Mouse (Mus musculus) heart, embryonic 15.5 days (tissue): ENCODE data around the gene Serpine1. TPM values are rescaled to one million over a fixed set of nuclear protein-coding genes. Genes with fewer than 3 reads are reported as not detected.
A peak's percentile ranks its signal among the peaks of the same experiment; 100 is the strongest.

Experiments
- ATAC-seq: fragments of 200-750 bp; cut with Nextera tagmentation; replicated peaks from 2 replicates; pipeline ENCODE4 v1.8.0; 2017; ENCODE audit warnings: low read depth, moderate TSS enrichment; ENCODE audit not compliant: insufficient number of reproducible peaks, insufficient read depth, low FRiP score
- H3K27ac ChIP-seq: fragments of 300-500 bp; sonication (generic); 2 replicates; pipeline ENCODE4 v1.5.1; 2015; ENCODE audit warnings: mild to moderate bottlenecking, inconsistent platforms
- H3K27me3 ChIP-seq: fragments of 300-500 bp; sonication (generic); 2 replicates; pipeline ENCODE4 v1.6.1; 2015; ENCODE audit warnings: inconsistent platforms
- H3K36me3 ChIP-seq: fragments of 300-500 bp; sonication (generic); 2 replicates; pipeline ENCODE4 v1.6.1; 2015; ENCODE audit warnings: mild to moderate bottlenecking, inconsistent platforms
- H3K4me1 ChIP-seq: fragments of 300-500 bp; sonication (generic); replicated peaks from 2 replicates; pipeline ENCODE4 v1.6.1; 2015; ENCODE audit warnings: inconsistent platforms
- H3K4me2 ChIP-seq: fragments of 300-500 bp; sonication (generic); 2 replicates; pipeline ENCODE4 v1.6.1; 2015; ENCODE audit warnings: inconsistent platforms, mild to moderate bottlenecking, moderate library complexity
- H3K4me3 ChIP-seq: fragments of 300-500 bp; sonication (generic); 2 replicates; pipeline ENCODE4 v1.5.1; 2015; ENCODE audit warnings: mild to moderate bottlenecking, inconsistent platforms
- H3K9ac ChIP-seq: fragments of 300-500 bp; sonication (generic); 2 replicates; pipeline ENCODE4 v1.6.1; 2015; ENCODE audit warnings: mild to moderate bottlenecking, inconsistent platforms
- H3K9me3 ChIP-seq: fragments of 300-500 bp; sonication (generic); replicated peaks from 2 replicates; pipeline ENCODE4 v1.6.1; 2016; ENCODE audit warnings: inconsistent platforms
- WGBS: fragments of 180-500 bp; shearing (Covaris S2); methylation state at CpG from one replicate; pipeline ENCODE4 v1.1.7; 2015; ENCODE audit warnings: mixed read lengths; 5-methylcytosine and 5-hydroxymethylcytosine counted together
- polyA plus RNA-seq: library from polyadenylated mRNA; unstranded; fragments of >200 nt; fragmentation: Nextera tagmentation; extraction: Ambion mirVana; gene quantifications from 2 replicates; pipeline ENCODE4 v1.2.1, GENCODE M21; 2015

Gene Serpine1
- polyA plus RNA-seq, 1 experiment from 2014 or later = 1.4 TPM

DNA sequence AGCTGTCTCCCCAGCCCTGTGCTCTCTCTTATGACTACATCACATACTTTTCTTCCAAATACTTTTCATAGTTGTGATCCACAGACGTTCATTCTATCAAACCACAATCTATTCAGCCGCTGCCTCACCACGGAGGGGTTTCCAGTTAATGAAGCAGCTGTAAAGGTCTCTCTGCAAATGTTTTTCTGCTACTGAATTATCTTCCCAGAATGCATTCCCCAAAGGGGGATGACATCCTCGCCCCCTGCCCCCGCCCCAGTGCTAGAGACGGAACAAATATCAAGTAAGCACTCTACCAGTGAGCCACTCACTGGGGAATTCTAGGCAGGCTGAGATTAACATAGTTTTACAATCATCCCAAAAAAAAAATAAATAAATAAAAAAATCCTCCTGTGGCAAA is 36.0 kb upstream of the Serpine1 start:
- no peaks in the 10 kb centered on the region for H3K27me3 ChIP-seq
- no peak overlapping the region for H3K4me2 ChIP-seq
- H3K9ac ChIP-seq = no peak overlapping the region
- H3K4me1 ChIP-seq = peaks cover 9% of the 10 kb centered on the region
- H3K27ac ChIP-seq = no peak overlapping the region
- peaks cover 16% of the 10 kb centered on the region for H3K36me3 ChIP-seq
- ATAC-seq = no peak
- no peak overlapping the region for H3K4me3 ChIP-seq
- WGBS = 48% methylated on average over 6 of the region's 6 CpGs
- no peaks in the 10 kb centered on the region for H3K9me3 ChIP-seq

DNA sequence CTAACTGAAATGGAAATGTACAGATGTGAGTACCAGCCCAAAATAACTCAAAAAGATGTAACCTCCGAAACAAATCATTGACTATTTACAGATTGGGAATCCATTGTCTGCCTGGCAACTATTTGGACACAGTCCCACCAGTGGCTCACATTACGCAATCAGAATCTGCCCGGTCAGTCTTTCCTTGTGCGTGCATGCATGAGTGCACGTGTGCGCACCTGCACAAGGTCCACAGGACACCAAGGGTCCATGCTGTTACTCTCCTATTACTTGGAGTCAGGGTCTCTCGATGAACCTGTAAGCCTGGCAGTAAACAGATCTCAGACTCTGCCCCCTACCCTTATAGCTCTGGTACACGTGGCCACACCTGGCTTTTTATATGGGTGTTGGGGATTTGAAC is 35.6 kb upstream of the Serpine1 start:
- no peak for ATAC-seq
- Histone ChIP-seq H3K27ac (no peak overlapping the region), H3K36me3 (peaks cover 11% of the 10 kb centered on the region), H3K4me1 (peaks cover 13% of the 10 kb centered on the region), H3K9ac (no peak overlapping the region), H3K4me3 (no peak overlapping the region), H3K27me3 (no peaks in the 10 kb centered on the region), H3K4me2 (no peak overlapping the region), H3K9me3 (no peaks in the 10 kb centered on the region)
- 79% methylated on average over 8 of the region's 8 CpGs for WGBS

- no peak overlapping the region for H3K4me3 ChIP-seq
- peak overlapping the region; percentile 15; the same call in 1 of the 2 replicates for H3K4me2 ChIP-seq
- no peaks in the 10 kb centered on the region for H3K27me3 ChIP-seq
- H3K27ac ChIP-seq = no peak overlapping the region
- peaks cover 15% of the 10 kb centered on the region for H3K4me1 ChIP-seq
- H3K9me3 ChIP-seq = no peaks in the 10 kb centered on the region
- no peak for ATAC-seq
- no peak overlapping the region for H3K9ac ChIP-seq
- 4% methylated on average over 6 of the region's 6 CpGs for WGBS
- H3K36me3 ChIP-seq = peaks cover 9% of the 10 kb centered on the region; the same call in 1 of the 2 replicates
Measured at GRCm38 (mm10) chr5:137107024-137107423, 35.0 kb upstream of the Serpine1 start.

DNA sequence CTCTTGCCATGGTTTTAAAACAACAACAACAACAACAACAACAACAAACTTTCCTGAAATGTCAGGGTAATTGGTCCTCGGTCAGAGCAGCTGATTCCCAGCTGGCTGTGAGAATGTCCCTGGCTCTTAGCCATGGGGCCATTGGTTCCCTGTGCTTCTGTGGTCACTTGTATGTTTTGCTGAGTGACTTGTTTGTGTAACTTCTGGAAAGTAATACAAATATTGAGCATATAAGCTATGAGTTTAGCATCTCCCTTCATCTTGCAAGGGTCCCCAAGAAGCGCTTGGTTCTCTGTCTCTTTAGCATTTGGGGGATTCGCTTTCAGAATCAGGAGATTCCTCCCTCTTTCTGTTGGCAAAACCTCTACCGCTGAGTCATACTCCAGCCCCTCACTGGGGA is 34.4 kb upstream of the Serpine1 start:
- Histone ChIP-seq H3K4me2 (no peak overlapping the region), H3K4me3 (no peak overlapping the region), H3K4me1 (peaks cover 15% of the 10 kb centered on the region), H3K36me3 (peaks cover 9% of the 10 kb centered on the region; the same call in 1 of the 2 replicates), H3K9me3 (no peaks in the 10 kb centered on the region), H3K27ac (no peak overlapping the region), H3K9ac (no peak overlapping the region), H3K27me3 (no peaks in the 10 kb centered on the region)
- 60% methylated on average over 4 of the region's 4 CpGs for WGBS
- ATAC-seq = no peak

- H3K36me3 ChIP-seq = no peaks in the 10 kb centered on the region
- 91% methylated on average over 2 of the region's 2 CpGs for WGBS
- H3K4me1 ChIP-seq = peaks cover 12% of the 10 kb centered on the region
- H3K9ac ChIP-seq = no peak overlapping the region
- H3K27me3 ChIP-seq = no peaks in the 10 kb centered on the region
- H3K4me3 ChIP-seq = no peak overlapping the region
- ATAC-seq = no peak
- no peaks in the 10 kb centered on the region for H3K9me3 ChIP-seq
- H3K27ac ChIP-seq = no peak overlapping the region
- no peak overlapping the region for H3K4me2 ChIP-seq
Measured at GRCm38 (mm10) chr5:137103969-137104368, 31.9 kb upstream of the Serpine1 start.

DNA sequence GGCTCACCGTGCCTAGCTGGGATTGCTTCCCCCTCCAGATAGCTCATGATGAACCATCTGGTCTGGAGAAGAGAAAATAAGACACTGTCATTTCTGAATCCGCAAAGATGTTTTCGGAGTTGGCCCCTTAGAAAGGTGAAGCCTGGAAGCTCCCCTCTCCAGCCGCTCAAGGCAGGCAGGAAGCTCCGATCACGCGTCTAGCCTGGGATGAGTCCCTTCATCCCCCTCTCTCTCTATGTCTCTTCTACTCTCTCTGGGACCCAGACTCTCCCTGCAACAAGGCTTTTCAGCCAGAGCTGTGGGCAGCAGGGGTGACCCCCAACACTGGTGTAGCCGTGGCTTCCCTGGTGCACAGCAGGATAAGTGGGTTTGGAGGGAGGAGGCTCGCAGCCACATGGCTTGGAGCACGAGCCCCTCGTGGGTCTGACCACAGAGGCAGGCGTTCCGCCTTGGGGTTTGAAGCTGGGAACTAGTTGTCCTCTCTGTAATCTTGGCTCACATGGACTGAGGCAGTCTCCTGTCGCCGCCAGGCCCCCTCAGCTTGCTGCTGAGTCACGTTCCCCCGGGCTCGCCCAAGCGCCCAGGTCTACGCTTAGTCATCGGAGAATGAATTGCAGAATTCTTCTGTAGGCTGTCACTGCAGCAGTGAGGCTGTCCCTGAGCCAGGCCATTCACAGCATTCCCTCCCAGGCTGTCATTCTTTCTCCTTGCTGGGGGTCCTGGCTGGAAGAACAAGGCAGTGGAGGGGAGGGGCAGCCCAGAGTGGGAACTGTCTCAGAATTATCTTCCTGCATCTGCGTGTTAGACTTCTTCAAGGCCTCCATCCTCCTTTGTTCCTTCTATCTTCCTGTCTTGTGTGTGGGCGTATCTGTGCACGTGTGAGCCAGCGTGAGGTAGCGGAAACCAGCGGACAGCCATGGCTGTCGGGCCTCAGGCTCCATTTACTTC is 30.8 kb upstream of the Serpine1 start:
- Histone ChIP-seq H3K4me1 (peaks cover 12% of the 10 kb centered on the region), H3K4me3 (no peak overlapping the region), H3K36me3 (no peaks in the 10 kb centered on the region), H3K27me3 (no peaks in the 10 kb centered on the region), H3K27ac (no peak overlapping the region), H3K4me2 (peak overlapping the region; percentile 28; the same call in 1 of the 2 replicates), H3K9me3 (no peaks in the 10 kb centered on the region), H3K9ac (no peak overlapping the region)
- WGBS = 45% methylated on average over 28 of the region's 28 CpGs
- peak; percentile 65 for ATAC-seq

- no peak overlapping the region for H3K4me3 ChIP-seq
- 69% methylated on average over 10 of the region's 10 CpGs for WGBS
- no peaks in the 10 kb centered on the region for H3K27me3 ChIP-seq
- H3K4me1 ChIP-seq = peaks cover 12% of the 10 kb centered on the region
- H3K27ac ChIP-seq = no peak overlapping the region
- no peaks in the 10 kb centered on the region for H3K9me3 ChIP-seq
- H3K36me3 ChIP-seq = no peaks in the 10 kb centered on the region
- H3K9ac ChIP-seq = no peak overlapping the region
- no peak for ATAC-seq
- no peak overlapping the region for H3K4me2 ChIP-seq
Measured at GRCm38 (mm10) chr5:137102078-137102477, 30.0 kb upstream of the Serpine1 start.

DNA sequence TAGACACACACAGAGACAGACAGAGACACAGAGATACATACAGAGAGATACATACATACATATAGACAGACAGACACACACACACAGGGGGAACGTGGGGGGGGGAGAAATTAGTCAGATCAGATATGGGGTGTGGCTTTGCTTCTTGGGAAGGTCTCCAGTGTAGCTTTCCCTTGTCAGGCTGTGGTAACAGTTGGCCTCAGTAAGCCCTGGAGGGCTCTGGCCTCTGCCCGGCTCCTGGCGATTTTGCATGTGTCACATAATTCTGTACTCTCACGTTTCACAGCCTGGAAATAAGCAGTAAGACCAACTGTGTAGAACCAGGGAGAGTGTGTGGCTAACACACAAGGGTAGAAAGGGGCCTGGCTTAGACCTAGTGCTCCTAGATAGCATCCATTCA is 28.6 kb upstream of the Serpine1 start:
- no peaks in the 10 kb centered on the region for H3K27me3 ChIP-seq
- H3K4me3 ChIP-seq = no peak overlapping the region
- WGBS = 54% methylated on average over 4 of the region's 4 CpGs
- H3K4me2 ChIP-seq = no peak overlapping the region
- H3K9ac ChIP-seq = no peak overlapping the region
- H3K36me3 ChIP-seq = no peaks in the 10 kb centered on the region
- peaks cover 13% of the 10 kb centered on the region for H3K4me1 ChIP-seq
- no peaks in the 10 kb centered on the region for H3K9me3 ChIP-seq
- no peak overlapping the region for H3K27ac ChIP-seq
- ATAC-seq = no peak

DNA sequence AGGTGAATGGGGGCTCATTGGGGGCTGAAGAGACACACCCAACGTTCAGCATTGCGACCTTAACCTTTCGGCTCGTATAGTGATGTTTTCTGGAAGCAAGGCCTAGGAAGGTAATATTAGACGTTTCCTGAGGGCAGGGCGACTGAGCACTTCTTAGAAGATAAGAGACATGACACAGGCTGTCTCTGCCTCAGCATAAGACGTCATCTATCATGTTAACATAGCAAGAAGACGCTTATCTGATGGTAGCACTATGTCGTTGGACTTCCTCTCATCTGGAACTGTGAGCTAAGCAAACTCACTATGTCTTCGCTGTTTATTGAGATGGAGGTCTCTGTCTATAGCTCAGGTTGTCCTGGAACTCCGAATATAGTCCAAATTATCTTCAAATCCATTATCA is 26.4 kb upstream of the Serpine1 start:
- no peaks in the 10 kb centered on the region for H3K27me3 ChIP-seq
- H3K36me3 ChIP-seq = no peaks in the 10 kb centered on the region
- no peak for ATAC-seq
- H3K4me3 ChIP-seq = no peak overlapping the region
- H3K9me3 ChIP-seq = no peaks in the 10 kb centered on the region
- peaks cover 22% of the 10 kb centered on the region for H3K4me1 ChIP-seq
- no peak overlapping the region for H3K27ac ChIP-seq
- no peak overlapping the region for H3K4me2 ChIP-seq
- 59% methylated on average over 11 of the region's 11 CpGs for WGBS
- no peak overlapping the region for H3K9ac ChIP-seq

GRCm38 (mm10) chr5:137096037-137096436 is 24.0 kb upstream of the Serpine1 start:
- Histone ChIP-seq H3K4me1 (peaks cover 17% of the 10 kb centered on the region), H3K9ac (no peak overlapping the region), H3K4me2 (no peak overlapping the region), H3K27me3 (no peaks in the 10 kb centered on the region), H3K4me3 (no peak overlapping the region), H3K9me3 (no peaks in the 10 kb centered on the region), H3K27ac (peak overlapping the region; percentile 65), H3K36me3 (no peaks in the 10 kb centered on the region)
- 23% methylated on average over 1 of the region's 1 CpGs for WGBS
- no peak for ATAC-seq

DNA sequence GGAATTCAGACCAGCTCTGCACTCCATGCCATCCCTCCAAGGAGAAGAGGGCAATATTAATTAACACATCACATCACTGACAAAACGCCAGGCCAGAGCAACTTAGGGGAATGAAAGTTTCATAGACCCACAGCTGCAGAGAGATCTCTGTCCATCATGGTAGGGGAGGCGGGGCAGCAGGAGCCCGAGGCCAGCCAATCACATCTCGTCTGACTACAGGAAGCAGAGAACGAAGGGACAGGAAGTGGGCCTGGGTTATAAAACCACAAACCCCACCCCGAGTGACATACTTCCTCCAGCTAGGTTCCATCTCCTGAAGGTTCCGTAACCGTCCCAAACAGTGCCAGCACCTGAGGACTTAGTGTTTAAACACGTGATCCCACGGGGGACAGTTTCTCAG is 23.1 kb upstream of the Serpine1 start:
- Histone ChIP-seq H3K4me2 (no peak overlapping the region), H3K36me3 (no peaks in the 10 kb centered on the region), H3K9ac (no peak overlapping the region), H3K27ac (peak overlapping the region; percentile 65; the same call in 1 of the 2 replicates), H3K27me3 (no peaks in the 10 kb centered on the region), H3K4me1 (peaks cover 17% of the 10 kb centered on the region), H3K9me3 (no peaks in the 10 kb centered on the region), H3K4me3 (no peak overlapping the region)
- WGBS = 75% methylated on average over 10 of the region's 10 CpGs
- no peak for ATAC-seq

GRCm38 (mm10) chr5:137093720-137094119 is 21.7 kb upstream of the Serpine1 start:
- H3K27me3 ChIP-seq = no peaks in the 10 kb centered on the region
- ATAC-seq = no peak
- 58% methylated on average over 9 of the region's 9 CpGs for WGBS
- H3K4me2 ChIP-seq = no peak overlapping the region
- H3K4me3 ChIP-seq = no peak overlapping the region
- H3K36me3 ChIP-seq = no peaks in the 10 kb centered on the region
- H3K4me1 ChIP-seq = peaks cover 17% of the 10 kb centered on the region
- no peak overlapping the region for H3K9ac ChIP-seq
- 0 out of 2 replicates have a peak overlapping the region, but pooled peaks have one; percentile 10 for H3K27ac ChIP-seq
- no peaks in the 10 kb centered on the region for H3K9me3 ChIP-seq
